ENCODE assay signal across 25 mouse cellular contexts in the genomic region with DNA sequence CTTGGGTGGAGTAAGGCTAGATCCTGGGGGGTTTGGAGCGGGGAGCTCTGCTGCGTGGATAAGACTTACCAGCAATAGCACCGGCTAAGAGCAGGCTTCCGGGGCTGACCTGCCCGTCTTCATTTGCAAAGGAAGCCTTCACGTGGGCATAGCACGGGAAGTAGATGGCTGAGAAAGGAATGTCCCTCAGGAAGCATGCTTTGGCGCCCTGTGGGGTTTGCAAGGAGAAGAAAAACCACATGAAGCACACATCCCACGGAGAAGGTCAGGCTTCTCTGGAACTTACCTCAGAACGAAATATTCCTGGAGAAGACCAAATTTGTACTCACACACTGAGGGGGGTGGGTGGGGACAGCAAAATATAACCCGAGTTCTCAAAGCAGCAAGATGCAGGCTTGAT.
"Had no signal": no experiment of that assay in that cellular context is flagged by ENCODE, and none has a peak within 500 bp of the region (broad histone marks: within the 10 kb centered on the region; RNA-seq: fewer than 3 reads in every experiment).

No protein-coding gene starts in this region.

- H3K4me2 ChIP-seq: heart, embryonic 12.5 days; hindbrain, embryonic 12.5 days; hindbrain, embryonic 14.5 days; kidney, embryonic 15.5 days; limb, embryonic 13.5 days; limb, embryonic 15.5 days; liver, embryonic 12.5 days had no signal

- DNase-seq: gastrocnemius, adult 2 months; gastrocnemius, postnatal 10 days; gastrocnemius, postnatal 25 days; heart, adult 2 months; heart, postnatal 10 days; heart, postnatal 4 days; kidney, adult 18-20 months; kidney, adult 8-10 months; kidney, postnatal 14 days; kidney, postnatal 36 days; layer of hippocampus, adult 9-11 months; layer of hippocampus, postnatal 36 days; left cerebral cortex, postnatal 4 days had no signal

- ATAC-seq: hindbrain, embryonic 16.5 days; inflammation-experienced regulatory T-cells, adult 6 months; intestine, embryonic 16.5 days; liver, embryonic 12.5 days had no signal

- H3K27ac ChIP-seq: gastrocnemius, adult 2 months; heart, adult 2 months; hindbrain, embryonic 10.5 days; hindbrain, embryonic 12.5 days; hindbrain, embryonic 14.5 days; kidney, embryonic 15.5 days; kidney, postnatal 0 days; limb, embryonic 13.5 days; limb, embryonic 15.5 days; liver, embryonic 12.5 days had no signal

- H3K9ac ChIP-seq: heart, embryonic 12.5 days; hindbrain, embryonic 12.5 days; hindbrain, embryonic 14.5 days; kidney, embryonic 15.5 days; limb, embryonic 13.5 days; limb, embryonic 15.5 days; liver, embryonic 12.5 days had no signal

- H3K27me3 ChIP-seq: heart, embryonic 12.5 days; hindbrain, embryonic 12.5 days; kidney, embryonic 15.5 days; limb, embryonic 13.5 days; limb, embryonic 15.5 days; liver, embryonic 12.5 days had no signal

- H3K4me3 ChIP-seq: gastrocnemius, adult 2 months; heart, adult 2 months; heart, embryonic 12.5 days; hindbrain, embryonic 10.5 days; hindbrain, embryonic 12.5 days; kidney, embryonic 15.5 days; limb, embryonic 13.5 days; limb, embryonic 15.5 days; liver, embryonic 12.5 days had no signal

- H3K4me1 ChIP-seq: hindbrain, embryonic 12.5 days; kidney, embryonic 15.5 days; limb, embryonic 13.5 days; limb, embryonic 15.5 days had no signal

- H3K9me3 ChIP-seq: heart, embryonic 12.5 days; hindbrain, embryonic 12.5 days; kidney, embryonic 15.5 days; limb, embryonic 13.5 days; limb, embryonic 15.5 days; liver, embryonic 12.5 days had no signal

- H3K36me3 ChIP-seq: hindbrain, embryonic 12.5 days; kidney, embryonic 15.5 days; limb, embryonic 15.5 days had no signal
